Mouse (Mus musculus): ENCODE data around the gene Tbc1d17.
A peak's percentile ranks its signal among the peaks of the same experiment; 100 is the strongest.
"Not testable (repeated sequence)": the region's sequence is repeated elsewhere in the genome, so short reads cannot be mapped to it uniquely, and the experiment has no call there.

Tbc1d17 gene

GRCm38 (mm10) chr7:44848561-44849415 is at the start of gene Tbc1d17, which contains the start of gene Akt1s1:
Gene Tbc1d17, minus strand, starts transcription at chr7:44849079.
Gene Akt1s1, plus strand, starts transcription at chr7:44848991.
- DNase-seq (ENCODE audit: extremely low read depth, low read depth) = peak; percentile 100

- no peak for DNase-seq (ENCODE audit: extremely low read depth, low read depth)
Observed at GRCm38 (mm10) chr7:44898607-44899006, 49.7 kb upstream of the Tbc1d17 start.

DNA sequence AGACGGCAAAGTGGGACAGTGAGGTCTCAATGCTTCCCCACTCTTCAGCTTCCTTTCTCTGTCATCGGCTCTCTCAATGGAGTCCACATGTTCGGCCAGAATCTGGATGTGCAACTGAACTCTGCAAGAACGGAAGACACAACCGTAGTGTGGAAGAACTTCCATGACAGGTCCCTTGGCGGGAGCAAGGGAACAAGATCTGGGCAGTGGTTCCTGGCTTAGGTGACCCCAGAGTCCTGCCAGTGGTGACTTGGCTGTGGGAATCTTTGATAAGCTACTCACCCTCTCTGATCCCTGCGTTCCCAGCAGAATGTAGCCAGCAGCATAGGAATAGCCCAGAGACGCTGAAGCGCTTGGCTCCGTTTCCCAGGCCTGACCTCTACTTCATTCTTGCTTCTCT is 47.6 kb upstream of the Tbc1d17 start:
- DNase-seq (ENCODE audit: extremely low read depth, low read depth) = no peak

GRCm38 (mm10) chr7:44895593-44896434 is 46.9 kb upstream of the Tbc1d17 start, which contains the start of gene Fuz:
Gene Fuz, plus strand, starts transcription at chr7:44896079.
- DNase-seq (ENCODE audit: extremely low read depth, low read depth) = peak; percentile 93

- DNase-seq (ENCODE audit: extremely low read depth, low read depth) = no peak
Observed at GRCm38 (mm10) chr7:44895206-44895592, 46.3 kb upstream of the Tbc1d17 start.

GRCm38 (mm10) chr7:44894175-44894574 is 45.3 kb upstream of the Tbc1d17 start:
- no peak for DNase-seq (ENCODE audit: extremely low read depth, low read depth)

DNA sequence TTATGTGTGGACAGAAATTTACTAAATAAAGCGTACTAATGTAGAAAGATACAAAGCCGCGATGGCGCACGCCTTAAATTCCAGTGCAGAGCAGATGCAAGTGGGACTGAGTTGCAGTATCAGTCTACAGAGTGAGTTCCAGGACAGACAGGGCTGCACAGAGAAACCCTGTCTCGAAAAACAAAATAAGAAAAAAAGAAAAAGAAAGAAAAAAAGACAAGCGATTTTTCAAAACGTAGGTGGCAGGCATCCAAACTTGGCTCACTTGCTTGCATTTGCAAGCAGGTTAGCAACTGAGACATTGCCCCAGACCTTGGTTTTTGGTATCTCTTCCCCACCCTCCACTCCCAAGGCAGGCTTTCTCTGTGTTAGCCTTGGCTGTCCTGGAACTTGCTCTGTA is 44.3 kb upstream of the Tbc1d17 start:
- DNase-seq (ENCODE audit: extremely low read depth, low read depth) = no peak

DNA sequence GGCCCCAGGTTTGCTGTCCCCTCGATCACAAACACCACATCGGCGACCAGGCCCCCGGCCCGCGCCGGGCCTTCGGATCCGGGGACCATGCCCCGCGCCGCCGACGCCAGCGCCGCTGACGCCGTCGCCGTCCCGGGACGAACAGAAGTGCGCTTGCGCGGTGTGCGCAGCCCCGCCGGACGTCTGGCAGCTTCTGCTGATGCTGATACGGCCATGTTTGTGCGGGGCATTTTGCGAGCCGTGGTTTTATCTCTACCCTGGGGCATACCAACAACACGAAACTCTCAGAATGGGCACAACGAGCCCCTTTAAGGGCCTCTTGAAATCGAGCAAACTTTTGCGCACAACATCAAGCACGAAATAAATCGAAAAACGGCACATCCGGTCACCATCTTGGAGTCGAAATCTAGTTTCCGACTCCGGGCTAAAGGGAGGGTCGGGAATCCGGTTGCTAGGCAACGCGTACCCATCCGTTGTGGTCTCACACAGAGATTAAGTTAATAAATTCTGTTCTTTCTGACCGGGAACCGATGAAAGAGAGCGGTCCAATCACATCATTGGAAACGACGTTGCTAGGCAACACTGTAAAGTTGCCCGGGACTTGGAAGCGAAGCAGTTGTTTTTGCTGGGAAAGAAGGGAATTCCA is 43.5 kb upstream of the Tbc1d17 start, which contains the start of gene Med25:
Gene Med25 (minus strand): TSS at position 437 of the 646 bp plus-strand sequence.
- DNase-seq (ENCODE audit: extremely low read depth, low read depth) = peak; percentile 88

GRCm38 (mm10) chr7:44891611-44892010 is 42.7 kb upstream of the Tbc1d17 start:
- no peak for DNase-seq (ENCODE audit: extremely low read depth, low read depth)

GRCm38 (mm10) chr7:44890737-44891136 is 41.9 kb upstream of the Tbc1d17 start:
- no peak for DNase-seq (ENCODE audit: extremely low read depth, low read depth)

DNA sequence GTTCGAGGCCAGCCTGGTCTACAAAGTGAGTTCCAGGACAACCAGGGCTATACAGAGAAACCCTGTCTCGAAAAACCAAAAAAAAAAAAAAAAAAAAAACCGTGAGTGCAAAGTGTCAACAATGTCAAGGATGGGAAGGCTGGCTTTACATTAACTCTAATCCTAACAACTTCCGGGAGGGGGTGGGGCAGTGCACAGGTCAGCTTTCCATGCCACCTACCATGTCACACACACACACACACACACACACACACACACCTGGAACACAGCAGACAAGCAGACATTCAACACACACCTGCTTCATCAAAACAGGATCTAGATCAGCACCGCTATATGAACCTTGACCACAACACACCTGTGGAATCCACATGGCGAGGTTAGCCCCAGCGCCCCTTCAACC is 41.3 kb upstream of the Tbc1d17 start:
- no peak for DNase-seq (ENCODE audit: extremely low read depth, low read depth)

GRCm38 (mm10) chr7:44888256-44889105 is 39.6 kb upstream of the Tbc1d17 start:
- no peak for DNase-seq (ENCODE audit: extremely low read depth, low read depth)

DNA sequence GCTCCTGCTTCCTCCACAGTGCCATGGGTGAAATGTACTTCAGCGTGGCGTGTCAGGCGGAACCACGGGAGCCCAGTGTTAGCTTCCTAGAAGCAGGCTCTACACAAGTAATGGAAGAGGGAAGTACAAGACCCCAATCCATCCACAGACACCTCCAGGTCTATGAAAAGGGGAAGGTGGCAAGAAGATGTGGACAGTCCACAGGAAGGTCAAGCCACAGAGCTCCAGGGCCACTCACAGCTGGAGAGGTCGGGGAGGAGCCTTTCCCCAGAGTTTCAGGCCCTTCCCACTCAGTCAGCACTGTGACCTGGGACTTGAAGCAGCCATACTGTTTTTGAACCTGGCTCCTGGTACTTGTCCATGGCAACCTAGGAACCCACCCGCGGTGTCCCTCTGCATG is 38.1 kb upstream of the Tbc1d17 start:
- DNase-seq (ENCODE audit: extremely low read depth, low read depth) = no peak

GRCm38 (mm10) chr7:44884637-44885036 is 35.8 kb upstream of the Tbc1d17 start:
- no peak for DNase-seq (ENCODE audit: extremely low read depth, low read depth)

GRCm38 (mm10) chr7:44883036-44883435 is 34.2 kb upstream of the Tbc1d17 start:
- no peak for DNase-seq (ENCODE audit: extremely low read depth, low read depth)

DNA sequence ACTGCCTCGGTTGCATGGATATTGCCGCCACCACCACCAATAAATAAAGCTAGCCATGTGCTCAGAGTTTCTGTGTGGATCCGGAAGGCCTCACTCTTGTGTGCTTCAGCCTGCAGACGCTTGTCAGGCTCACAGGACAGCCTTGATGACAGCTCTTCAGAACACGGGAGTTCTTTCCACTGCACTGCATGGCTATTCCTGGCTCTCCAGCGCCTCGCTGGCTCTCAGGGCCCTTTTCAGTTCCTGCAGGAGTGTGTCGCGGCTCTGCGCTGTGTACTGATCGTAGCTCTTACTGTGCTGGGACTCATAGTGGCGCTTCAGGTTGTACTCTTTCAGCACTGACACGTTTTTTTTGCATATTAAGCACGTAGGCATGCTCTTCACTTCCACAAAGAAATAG is 29.0 kb upstream of the Tbc1d17 start:
- DNase-seq (ENCODE audit: extremely low read depth, low read depth) = no peak

DNA sequence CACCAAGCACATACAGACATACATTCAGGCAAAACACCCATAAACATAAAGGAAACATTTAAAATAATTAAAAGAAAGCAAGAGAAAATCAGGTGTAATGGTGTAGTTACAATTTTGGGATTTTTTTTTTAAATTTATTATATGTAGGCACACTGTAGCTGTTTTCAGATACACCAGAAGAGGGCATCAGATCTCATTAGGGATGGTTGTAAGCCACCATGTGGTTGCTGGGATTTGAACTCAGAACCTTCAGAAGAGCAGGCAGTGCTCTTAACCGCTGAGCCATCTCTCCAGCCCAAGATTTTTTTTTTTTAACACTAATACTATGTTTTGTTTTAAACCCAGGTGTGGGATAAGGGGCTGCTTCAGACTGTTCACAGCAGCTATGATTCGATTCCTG is 22.9 kb upstream of the Tbc1d17 start:
- not testable (repeated sequence) for DNase-seq (ENCODE audit: extremely low read depth, low read depth)

DNA sequence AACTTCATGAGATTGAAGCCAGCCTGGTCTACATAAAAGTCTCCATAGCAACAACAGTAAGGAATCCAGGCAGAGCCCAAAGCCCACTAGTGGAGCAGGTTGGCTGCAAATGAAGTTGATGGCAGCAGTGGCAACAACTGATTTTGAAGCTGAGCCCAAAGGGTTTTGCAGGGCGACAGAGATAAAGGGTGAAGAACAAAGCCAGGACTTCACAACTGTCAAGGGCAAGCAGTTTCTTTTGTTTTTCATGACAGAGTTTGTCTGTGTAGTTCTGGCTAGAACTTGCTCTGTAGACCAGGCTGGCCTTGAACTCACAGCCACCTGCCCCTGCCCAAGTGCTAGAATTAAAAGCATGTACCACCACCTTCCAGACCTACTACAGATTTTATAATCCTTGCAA is 22.3 kb upstream of the Tbc1d17 start:
- no peak for DNase-seq (ENCODE audit: extremely low read depth, low read depth)

- DNase-seq (ENCODE audit: extremely low read depth, low read depth) = no peak
Observed at GRCm38 (mm10) chr7:44870614-44871013, 21.7 kb upstream of the Tbc1d17 start.

DNA sequence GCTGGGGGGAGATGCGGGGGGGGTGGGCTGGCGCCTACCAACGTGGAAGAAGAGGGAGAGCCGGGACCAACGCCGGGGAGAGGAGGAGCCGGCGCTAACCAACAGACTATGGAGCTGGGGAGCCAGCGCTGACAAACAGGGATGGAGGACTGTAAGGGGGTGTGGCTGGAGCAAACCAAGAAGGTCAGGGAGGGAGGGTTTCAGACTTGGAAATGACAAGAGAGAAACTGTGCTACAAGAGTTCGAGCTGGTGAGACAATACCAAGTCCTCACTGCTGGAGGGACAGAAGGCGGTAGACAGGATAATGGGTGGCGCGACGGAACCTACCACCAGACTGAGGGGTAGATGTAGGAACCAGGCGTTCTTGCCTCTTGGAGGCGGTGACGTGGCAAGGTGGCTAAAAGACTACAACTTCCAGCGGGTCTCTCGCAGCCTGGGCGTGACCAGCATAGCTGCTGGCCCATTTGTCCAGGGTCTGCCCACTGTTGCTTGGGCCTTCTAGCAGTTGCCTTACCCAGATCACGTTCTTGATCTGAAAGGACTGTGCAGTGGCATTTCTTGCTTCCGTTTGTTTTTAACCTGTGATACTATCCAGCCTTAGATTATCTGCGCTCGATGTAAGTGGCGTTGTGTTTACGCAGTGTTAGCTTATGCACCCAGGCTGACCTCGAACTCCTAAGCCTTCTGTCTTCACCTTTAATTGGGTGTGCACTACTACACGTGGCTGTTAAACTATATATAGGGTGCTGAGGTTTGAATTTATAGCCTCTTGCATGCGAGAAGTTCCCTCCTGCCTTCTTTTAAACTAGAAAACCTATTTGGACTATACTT is 21.0 kb upstream of the Tbc1d17 start, which contains the start of gene Ptov1:
Gene Ptov1 (minus strand): TSS at position 92 of the 832 bp plus-strand sequence.
- DNase-seq (ENCODE audit: extremely low read depth, low read depth) = peak; percentile 99

Measured in MEL-GATA-1-ER (cell line).